Mouse (Mus musculus) intestine, embryonic 14.5 days (tissue): ENCODE results near the gene Kirrel3. TPM values are rescaled to one million over a fixed set of nuclear protein-coding genes. Genes with fewer than 3 reads are reported as not detected.

Source experiments
- ATAC-seq: fragments of 200-750 bp; cut with Nextera tagmentation; replicated peaks from 2 replicates; pipeline ENCODE4 v1.8.0; 2017; ENCODE audit warnings: low read depth, moderate number of reproducible peaks, moderate TSS enrichment, moderate library complexity; ENCODE audit not compliant: low FRiP score, low TSS enrichment
- DNase-seq: peaks from one replicate; pipeline ENCODE4 v3.0.0-alpha.2; 2018; ENCODE audit warnings: low spot score
- H3K27ac ChIP-seq: fragments of 300-500 bp; sonication (generic); 2 replicates; pipeline ENCODE4 v1.5.1; 2014; ENCODE audit warnings: low read depth, mild to moderate bottlenecking, control low read depth
- H3K27me3 ChIP-seq: fragments of 300-500 bp; sonication (generic); replicated peaks from 2 replicates; pipeline ENCODE4 v1.6.1; 2014; ENCODE audit warnings: low read length, control low read depth; ENCODE audit not compliant: control insufficient read depth, insufficient read depth
- H3K36me3 ChIP-seq: fragments of 300-500 bp; sonication (generic); 2 replicates; pipeline ENCODE4 v1.6.1; 2014; ENCODE audit warnings: low read length, control low read depth; ENCODE audit not compliant: control insufficient read depth, insufficient read depth
- H3K4me1 ChIP-seq: fragments of 300-500 bp; sonication (generic); replicated peaks from 2 replicates; pipeline ENCODE4 v1.6.1; 2014; ENCODE audit warnings: low read length, control low read depth, mixed read lengths; ENCODE audit not compliant: control insufficient read depth, insufficient read depth
- H3K4me2 ChIP-seq: fragments of 300-500 bp; sonication (generic); 2 replicates; pipeline ENCODE4 v1.6.1; 2014; ENCODE audit warnings: low read length
- H3K4me3 ChIP-seq: fragments of 300-500 bp; sonication (generic); 2 replicates; pipeline ENCODE4 v1.5.1; 2014; ENCODE audit warnings: low read depth, low read length, control low read depth, mixed read lengths
- H3K9ac ChIP-seq: fragments of 300-500 bp; sonication (generic); 2 replicates; pipeline ENCODE4 v1.6.1; 2014; ENCODE audit warnings: mild to moderate bottlenecking, low read length
- H3K9me3 ChIP-seq: fragments of 300-500 bp; sonication (generic); 2 replicates; pipeline ENCODE4 v1.6.1; 2016; ENCODE audit warnings: low read length, control low read depth; ENCODE audit not compliant: control insufficient read depth
- WGBS: fragments of 180-500 bp; shearing (Covaris S2); extraction: QIAGEN DNeasy Blood & Tissue Kit; methylation state at CpG from one replicate; pipeline ENCODE4 v1.1.7; 2014; 5-methylcytosine and 5-hydroxymethylcytosine counted together
- polyA plus RNA-seq: library from polyadenylated mRNA; unstranded; fragments of >200 nt; fragmentation: Nextera tagmentation; extraction: Ambion mirVana; gene quantifications from 2 replicates; pipeline ENCODE4 v1.2.1, GENCODE M21; 2014

Kirrel3 gene
- polyA plus RNA-seq, 1 experiment from 2014 or later = 3.2 TPM

- Histone ChIP-seq H3K4me3 (no peak overlapping the region), H3K4me1 (no peaks in the 10 kb centered on the region), H3K9ac (no peak overlapping the region), H3K36me3 (no peaks in the 10 kb centered on the region), H3K27ac (no peak overlapping the region), H3K9me3 (no peaks in the 10 kb centered on the region), H3K4me2 (no peak overlapping the region), H3K27me3 (no peaks in the 10 kb centered on the region)
- ATAC-seq = no peak
- no peak for DNase-seq
- WGBS = 64% methylated on average over 6 of the region's 6 CpGs
Measured at GRCm38 (mm10) chr9:34922716-34923115, 437.0 kb downstream of the Kirrel3 start.

GRCm38 (mm10) chr9:34923134-34923931, 437.6 kb downstream of the Kirrel3 start:
- DNase-seq (no peak), ATAC-seq (no peak)
- Histone ChIP-seq H3K4me1 (no peaks in the 10 kb centered on the region), H3K4me3 (no peak overlapping the region), H3K9ac (no peak overlapping the region), H3K36me3 (no peaks in the 10 kb centered on the region), H3K27ac (no peak overlapping the region), H3K9me3 (no peaks in the 10 kb centered on the region), H3K27me3 (no peaks in the 10 kb centered on the region), H3K4me2 (no peak overlapping the region)
- 77% methylated on average over 14 of the region's 14 CpGs for WGBS

- Histone ChIP-seq H3K9ac (no peak overlapping the region), H3K9me3 (no peaks in the 10 kb centered on the region), H3K4me1 (no peaks in the 10 kb centered on the region), H3K36me3 (no peaks in the 10 kb centered on the region), H3K4me2 (no peak overlapping the region), H3K27me3 (no peaks in the 10 kb centered on the region), H3K27ac (no peak overlapping the region), H3K4me3 (no peak overlapping the region)
- ATAC-seq = no peak
- WGBS = 80% methylated on average over 5 of the region's 5 CpGs
- DNase-seq = no peak
Measured at GRCm38 (mm10) chr9:34925616-34926015, 439.9 kb downstream of the Kirrel3 start.

GRCm38 (mm10) chr9:34930371-34930770, 444.7 kb downstream of the Kirrel3 start:
- Histone ChIP-seq H3K27me3 (no peaks in the 10 kb centered on the region), H3K9me3 (no peaks in the 10 kb centered on the region), H3K27ac (no peak overlapping the region), H3K4me3 (no peak overlapping the region), H3K4me1 (no peaks in the 10 kb centered on the region), H3K9ac (no peak overlapping the region), H3K4me2 (no peak overlapping the region), H3K36me3 (no peaks in the 10 kb centered on the region)
- DNase-seq (no peak), ATAC-seq (no peak)
- WGBS = 72% methylated on average over 1 of the region's 1 CpGs

GRCm38 (mm10) chr9:34938140-34938539, 452.4 kb downstream of the Kirrel3 start:
- Histone ChIP-seq H3K9me3 (no peaks in the 10 kb centered on the region), H3K4me3 (no peak overlapping the region), H3K36me3 (no peaks in the 10 kb centered on the region), H3K9ac (no peak overlapping the region), H3K4me2 (no peak overlapping the region), H3K4me1 (no peaks in the 10 kb centered on the region), H3K27ac (no peak overlapping the region), H3K27me3 (no peaks in the 10 kb centered on the region)
- 83% methylated on average over 5 of the region's 5 CpGs for WGBS
- no peak for ATAC-seq
- DNase-seq = no peak

GRCm38 (mm10) chr9:34939621-34940020, 453.9 kb downstream of the Kirrel3 start:
- no peak for ATAC-seq
- 90% methylated on average over 5 of the region's 5 CpGs for WGBS
- Histone ChIP-seq H3K36me3 (no peaks in the 10 kb centered on the region), H3K4me3 (no peak overlapping the region), H3K27ac (no peak overlapping the region), H3K27me3 (no peaks in the 10 kb centered on the region), H3K9me3 (no peaks in the 10 kb centered on the region), H3K4me1 (no peaks in the 10 kb centered on the region), H3K4me2 (no peak overlapping the region), H3K9ac (no peak overlapping the region)
- DNase-seq = no peak

GRCm38 (mm10) chr9:34942122-34942831, 456.6 kb downstream of the Kirrel3 start:
- WGBS = 78% methylated on average over 6 of the region's 6 CpGs
- no peak overlapping the region for H3K9ac ChIP-seq
- H3K27me3 ChIP-seq = no peaks in the 10 kb centered on the region
- no peaks in the 10 kb centered on the region for H3K36me3 ChIP-seq
- H3K4me2 ChIP-seq = no peak overlapping the region
- H3K4me3 ChIP-seq = no peak overlapping the region
- H3K9me3 ChIP-seq = no peaks in the 10 kb centered on the region
- DNase-seq (no peak), ATAC-seq (no peak)
- H3K27ac ChIP-seq = no peak overlapping the region
- H3K4me1 ChIP-seq = no peaks in the 10 kb centered on the region

- WGBS = 65% methylated on average over 7 of the region's 7 CpGs
- H3K4me3 ChIP-seq = no peak overlapping the region
- no peak for ATAC-seq
Measured at GRCm38 (mm10) chr9:34942996-34943395, 457.3 kb downstream of the Kirrel3 start.

More at GRCm38 (mm10) chr9:34942996-34943395, 457.3 kb downstream of the Kirrel3 start:
- H3K4me2 ChIP-seq = no peak overlapping the region
- H3K36me3 ChIP-seq = no peaks in the 10 kb centered on the region
- no peak for DNase-seq
- no peaks in the 10 kb centered on the region for H3K4me1 ChIP-seq
- no peaks in the 10 kb centered on the region for H3K27me3 ChIP-seq
- no peak overlapping the region for H3K27ac ChIP-seq
- H3K9me3 ChIP-seq = no peaks in the 10 kb centered on the region
- H3K9ac ChIP-seq = no peak overlapping the region
